Mouse (Mus musculus) liver, embryonic 15.5 days (tissue): Measurements from ENCODE around the gene Nckap5l. TPM values are rescaled to one million over a fixed set of nuclear protein-coding genes. Genes with fewer than 3 reads are reported as not detected.

Experiments used
- ATAC-seq: fragments of 200-750 bp; cut with Nextera tagmentation; 2 replicates; pipeline ENCODE4 v1.8.0; 2017; ENCODE audit warnings: moderate number of reproducible peaks, mild to moderate bottlenecking, moderate library complexity; ENCODE audit not compliant: insufficient read depth
- H3K27ac ChIP-seq: fragments of 300-500 bp; sonication (generic); replicated peaks from 2 replicates; pipeline ENCODE4 v1.5.1; 2015; ENCODE audit warnings: mild to moderate bottlenecking, inconsistent platforms
- H3K27me3 ChIP-seq: fragments of 300-500 bp; sonication (generic); 2 replicates; pipeline ENCODE4 v1.6.1; 2015; ENCODE audit warnings: mild to moderate bottlenecking, inconsistent platforms
- H3K36me3 ChIP-seq: fragments of 300-500 bp; sonication (generic); replicated peaks from 2 replicates; pipeline ENCODE4 v1.6.1; 2015; ENCODE audit warnings: moderate library complexity, mild to moderate bottlenecking, inconsistent platforms
- H3K4me1 ChIP-seq: fragments of 300-500 bp; sonication (generic); replicated peaks from 2 replicates; pipeline ENCODE4 v1.6.1; 2015; ENCODE audit warnings: inconsistent platforms
- H3K4me2 ChIP-seq: fragments of 300-500 bp; sonication (generic); 2 replicates; pipeline ENCODE4 v1.6.1; 2015; ENCODE audit warnings: moderate library complexity, mild to moderate bottlenecking, inconsistent platforms
- H3K4me3 ChIP-seq: fragments of 300-500 bp; sonication (generic); replicated peaks from 2 replicates; pipeline ENCODE4 v1.5.1; 2015; ENCODE audit warnings: mild to moderate bottlenecking, inconsistent platforms
- H3K9ac ChIP-seq: fragments of 300-500 bp; sonication (generic); 2 replicates; pipeline ENCODE4 v1.6.1; 2015; ENCODE audit warnings: moderate library complexity, mild to moderate bottlenecking, inconsistent platforms
- H3K9me3 ChIP-seq: fragments of 300-500 bp; sonication (generic); replicated peaks from 2 replicates; pipeline ENCODE4 v1.6.1; 2016; ENCODE audit warnings: inconsistent platforms
- WGBS: fragments of 180-500 bp; shearing (Covaris S2); methylation state at CpG from one replicate; pipeline ENCODE4 v1.1.7; 2015; ENCODE audit warnings: mixed read lengths; ENCODE audit not compliant: insufficient replicate concordance; 5-methylcytosine and 5-hydroxymethylcytosine counted together
- polyA plus RNA-seq: library from polyadenylated mRNA; unstranded; fragments of >200 nt; fragmentation: Nextera tagmentation; extraction: Ambion mirVana; gene quantifications from 2 replicates; pipeline ENCODE4 v1.2.1, GENCODE M21; 2015

The Nckap5l gene
- polyA plus RNA-seq, 1 experiment from 2014 or later = 0.92 TPM

DNA sequence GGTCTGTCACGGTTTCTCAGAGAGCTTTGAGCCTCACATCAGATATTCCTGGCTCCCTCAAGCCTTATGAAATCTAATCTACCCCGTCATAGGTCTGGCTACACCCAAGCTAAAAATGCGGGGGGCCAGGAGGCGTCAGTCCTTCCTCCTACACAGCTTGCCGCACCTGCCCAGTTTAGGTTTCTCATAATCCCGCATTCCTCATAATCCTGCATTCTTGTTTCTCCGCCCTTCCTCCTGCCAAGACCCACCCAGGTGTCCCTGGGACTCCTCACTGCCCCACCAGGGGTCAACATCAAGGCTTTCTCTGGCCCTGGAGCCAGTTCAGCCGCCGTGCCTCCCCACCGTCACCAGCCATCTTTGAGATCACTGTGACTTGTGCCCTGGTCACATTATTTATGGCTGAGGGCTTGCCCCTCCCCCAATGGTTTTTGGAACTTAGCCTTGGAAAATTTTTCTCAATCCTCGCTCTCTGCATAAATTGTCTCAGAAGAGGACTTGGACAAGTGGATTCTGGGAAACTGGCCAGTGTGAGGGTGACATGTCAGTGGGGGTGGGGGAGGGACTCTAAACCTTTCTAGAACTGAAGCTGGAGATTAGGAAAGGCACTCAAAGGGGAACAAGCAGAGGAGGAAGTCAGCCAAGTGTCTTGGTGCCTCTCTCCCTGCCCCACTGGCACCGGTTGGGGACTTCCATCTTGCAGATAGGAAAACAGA lies 40.1 kb upstream of the Nckap5l start:
- 32% methylated on average over 12 of the region's 12 CpGs for WGBS
- ATAC-seq = no peak
- H3K27me3 ChIP-seq = peaks cover 7% of the 10 kb centered on the region; the same call in 1 of the 2 replicates
- H3K9me3 ChIP-seq = no peaks in the 10 kb centered on the region
- H3K27ac ChIP-seq = peak overlapping the region; percentile 14; the same call in 1 of the 2 replicates
- peaks cover 23% of the 10 kb centered on the region for H3K4me1 ChIP-seq
- peak overlapping the region; percentile 23 for H3K4me2 ChIP-seq
- no peak overlapping the region for H3K4me3 ChIP-seq
- H3K9ac ChIP-seq = no peak overlapping the region
- no peaks in the 10 kb centered on the region for H3K36me3 ChIP-seq

DNA sequence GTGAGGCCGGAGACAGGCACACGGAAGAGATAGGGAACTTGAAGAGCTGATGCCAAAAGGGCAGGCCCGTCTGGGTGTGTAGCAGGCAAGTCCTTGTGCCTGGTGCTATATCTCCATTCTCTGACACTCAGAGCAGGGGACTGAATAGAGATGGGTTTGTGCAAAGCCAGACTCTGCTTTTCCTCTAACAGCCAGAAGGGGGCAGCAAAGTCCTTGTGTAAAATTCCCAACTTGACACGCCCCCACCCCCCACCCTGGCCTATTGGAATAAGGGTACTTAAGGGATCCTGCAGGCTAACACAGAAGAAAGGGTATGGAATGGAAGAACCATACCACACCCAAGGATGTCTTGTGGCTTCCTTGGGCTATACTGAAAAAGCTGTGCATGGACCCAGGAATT lies 39.5 kb upstream of the Nckap5l start:
- peaks cover 13% of the 10 kb centered on the region; the same call in 1 of the 2 replicates for H3K27me3 ChIP-seq
- no peak overlapping the region; the same call in 1 of the 2 replicates for H3K4me2 ChIP-seq
- ATAC-seq = no peak
- H3K9me3 ChIP-seq = no peaks in the 10 kb centered on the region
- 12% methylated on average over 4 of the region's 4 CpGs for WGBS
- H3K27ac ChIP-seq = no peak overlapping the region; the same call in 1 of the 2 replicates
- no peak overlapping the region for H3K4me3 ChIP-seq
- H3K4me1 ChIP-seq = peaks cover 23% of the 10 kb centered on the region
- H3K9ac ChIP-seq = no peak overlapping the region
- no peaks in the 10 kb centered on the region for H3K36me3 ChIP-seq

DNA sequence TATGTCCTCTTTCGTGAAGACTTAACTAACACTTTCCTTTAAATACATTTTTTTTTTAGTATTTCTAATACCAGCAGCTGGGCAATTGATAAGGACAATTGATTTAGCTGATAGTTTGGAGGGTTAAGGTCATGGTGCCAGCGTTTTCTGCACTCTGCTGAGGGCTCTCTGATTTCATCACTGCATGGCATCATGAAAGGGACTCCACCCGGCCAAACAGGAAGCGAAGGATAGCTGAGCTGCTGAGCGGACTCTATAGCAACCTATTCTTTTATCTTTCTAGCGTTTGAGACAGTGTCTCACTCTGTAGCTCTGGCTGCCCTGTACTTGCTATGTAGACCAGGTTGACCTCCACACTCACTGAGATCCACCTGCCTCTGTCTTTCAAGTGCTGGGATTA lies 27.2 kb upstream of the Nckap5l start:
- Histone ChIP-seq H3K36me3 (no peaks in the 10 kb centered on the region), H3K9me3 (no peaks in the 10 kb centered on the region), H3K27me3 (peaks cover 3% of the 10 kb centered on the region), H3K4me1 (no peaks in the 10 kb centered on the region), H3K27ac (no peak overlapping the region), H3K4me2 (no peak overlapping the region), H3K4me3 (no peak overlapping the region), H3K9ac (no peak overlapping the region)
- 29% methylated on average over 6 of the region's 6 CpGs for WGBS
- ATAC-seq = no peak

DNA sequence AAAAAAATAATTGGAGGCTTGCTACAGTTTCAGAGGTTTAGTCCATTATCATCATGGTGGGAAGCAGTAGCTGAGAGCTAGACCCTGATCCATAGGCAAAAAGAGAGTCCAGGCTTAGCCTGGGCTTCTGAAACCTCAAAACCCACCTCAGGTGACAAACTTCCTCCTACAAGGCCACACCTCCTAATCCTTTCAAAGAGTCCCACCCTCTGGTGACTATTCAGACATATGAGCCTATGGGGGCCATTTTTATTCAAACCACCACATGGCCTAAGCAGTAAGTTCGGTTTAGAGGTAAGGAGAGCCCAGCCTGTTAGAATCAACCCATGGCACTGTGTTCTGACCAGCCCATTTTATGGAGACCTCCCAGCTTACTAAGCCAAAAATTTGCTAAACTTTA lies 18.3 kb upstream of the Nckap5l start:
- Histone ChIP-seq H3K27ac (no peak overlapping the region), H3K4me3 (no peak overlapping the region), H3K9me3 (no peaks in the 10 kb centered on the region), H3K27me3 (0 out of 2 replicates have a peak, but pooled peaks cover 3% of the 10 kb centered on the region), H3K9ac (no peak overlapping the region), H3K4me1 (peaks cover 19% of the 10 kb centered on the region), H3K36me3 (no peaks in the 10 kb centered on the region), H3K4me2 (no peak overlapping the region)
- ATAC-seq = no peak
- 42% methylated on average over 1 of the region's 1 CpGs for WGBS

DNA sequence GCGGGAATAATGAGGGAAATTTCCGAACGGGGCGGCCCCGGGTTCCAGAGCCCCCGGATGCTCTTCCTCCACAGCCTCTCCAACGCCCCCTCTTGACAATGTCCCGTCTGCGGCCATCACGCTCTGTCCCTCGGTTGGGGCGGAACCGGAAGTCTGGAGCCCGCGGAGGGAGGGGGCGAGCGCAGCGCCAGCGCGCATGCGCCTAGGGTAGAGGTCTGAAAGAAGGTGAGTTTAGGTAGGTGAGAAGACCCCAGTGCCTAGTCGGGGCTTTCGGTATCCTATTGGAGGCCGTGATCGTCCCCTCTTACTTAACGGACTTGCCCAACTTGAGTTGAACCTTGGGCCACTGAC lies 17.0 kb upstream of the Nckap5l start, which contains the start of gene Bcdin3d:
Gene Bcdin3d, minus strand, starts transcription at position 155 of the 351 bp plus-strand sequence.
- Histone ChIP-seq H3K27me3 (0 out of 2 replicates have a peak, but pooled peaks cover 3% of the 10 kb centered on the region), H3K4me1 (peaks cover 24% of the 10 kb centered on the region), H3K36me3 (peaks cover 3% of the 10 kb centered on the region; the same call in 1 of the 2 replicates), H3K9ac (peak within 1 kb of the TSS; percentile 79), H3K27ac (peak within 1 kb of the TSS; percentile 82), H3K4me3 (peak within 1 kb of the TSS; percentile 86), H3K4me2 (peak within 1 kb of the TSS; percentile 91), H3K9me3 (no peaks in the 10 kb centered on the region)
- WGBS = under 1% methylated on average over 26 of the region's 26 CpGs
- ATAC-seq = peak; percentile 79

DNA sequence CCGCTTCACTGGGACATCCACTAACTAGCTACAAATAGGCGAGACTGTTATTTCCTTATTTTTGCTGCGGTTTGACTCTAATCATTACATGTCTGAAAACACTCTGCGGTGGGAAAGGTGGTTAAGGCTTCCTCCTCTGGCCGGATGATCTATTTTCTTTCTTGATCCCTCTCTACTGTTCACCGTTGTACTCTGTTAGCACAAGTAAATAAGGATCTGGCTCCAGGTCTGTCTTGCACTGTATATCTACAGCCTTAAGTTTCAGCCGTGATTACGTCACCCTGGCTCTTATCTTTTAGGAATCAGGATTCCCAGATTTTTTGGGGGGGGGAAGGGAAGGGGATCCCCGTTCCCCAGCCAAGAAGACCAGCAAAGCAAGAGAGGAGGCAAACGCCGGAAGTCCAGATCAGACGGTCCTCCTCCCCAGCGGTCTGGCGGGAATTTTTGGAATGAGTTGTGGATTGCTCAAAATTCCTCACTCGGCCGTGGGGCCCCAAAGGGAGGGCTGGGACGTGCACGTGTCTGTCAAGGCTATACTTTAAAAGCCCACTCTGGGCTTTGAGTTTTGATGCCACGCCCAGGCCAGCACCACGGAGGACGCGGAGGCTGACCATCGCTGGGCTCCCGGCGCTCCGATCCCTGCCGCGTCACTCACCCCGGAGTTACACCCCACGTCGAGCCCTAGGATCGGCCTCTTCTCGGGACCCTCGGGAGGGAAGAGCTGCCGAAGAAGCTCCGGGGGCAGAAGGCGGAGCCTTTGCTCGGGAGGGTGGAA lies 16.4 kb upstream of the Nckap5l start:
- WGBS = 1% methylated on average over 38 of the region's 38 CpGs
- peak; percentile 68 for ATAC-seq
- Histone ChIP-seq H3K36me3 (peaks cover 3% of the 10 kb centered on the region; the same call in 1 of the 2 replicates), H3K9me3 (no peaks in the 10 kb centered on the region), H3K27ac (peak overlapping the region; percentile 82), H3K9ac (peak overlapping the region; percentile 79), H3K4me1 (peaks cover 24% of the 10 kb centered on the region), H3K27me3 (no peaks in the 10 kb centered on the region), H3K4me3 (peak overlapping the region; percentile 86), H3K4me2 (peak overlapping the region; percentile 91)

DNA sequence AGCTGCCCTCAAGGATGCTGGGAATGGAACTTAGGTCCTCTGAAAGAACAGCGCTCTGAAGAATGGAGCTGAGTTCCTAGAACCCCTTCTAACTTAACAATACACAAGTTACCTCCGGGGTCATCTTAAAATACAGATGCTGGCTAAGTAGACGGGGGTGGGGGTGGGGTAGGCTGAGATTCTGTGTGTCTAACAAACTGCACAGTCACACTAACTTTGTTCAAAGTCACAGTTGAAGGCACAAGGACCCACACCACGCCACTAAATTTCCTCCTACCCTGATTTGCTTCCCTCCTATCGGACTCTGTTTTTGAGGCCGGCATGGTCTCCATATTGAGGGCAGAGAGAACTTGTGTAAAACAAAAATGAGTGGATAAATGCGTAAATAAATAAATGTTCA lies 15.4 kb upstream of the Nckap5l start:
- peaks cover 24% of the 10 kb centered on the region for H3K4me1 ChIP-seq
- no peak overlapping the region for H3K4me3 ChIP-seq
- no peak overlapping the region; the same call in 1 of the 2 replicates for H3K4me2 ChIP-seq
- H3K27me3 ChIP-seq = no peaks in the 10 kb centered on the region
- no peak overlapping the region for H3K27ac ChIP-seq
- no peak overlapping the region for H3K9ac ChIP-seq
- ATAC-seq = no peak
- peaks cover 3% of the 10 kb centered on the region; the same call in 1 of the 2 replicates for H3K36me3 ChIP-seq
- WGBS = 53% methylated on average over 7 of the region's 7 CpGs
- no peaks in the 10 kb centered on the region for H3K9me3 ChIP-seq

DNA sequence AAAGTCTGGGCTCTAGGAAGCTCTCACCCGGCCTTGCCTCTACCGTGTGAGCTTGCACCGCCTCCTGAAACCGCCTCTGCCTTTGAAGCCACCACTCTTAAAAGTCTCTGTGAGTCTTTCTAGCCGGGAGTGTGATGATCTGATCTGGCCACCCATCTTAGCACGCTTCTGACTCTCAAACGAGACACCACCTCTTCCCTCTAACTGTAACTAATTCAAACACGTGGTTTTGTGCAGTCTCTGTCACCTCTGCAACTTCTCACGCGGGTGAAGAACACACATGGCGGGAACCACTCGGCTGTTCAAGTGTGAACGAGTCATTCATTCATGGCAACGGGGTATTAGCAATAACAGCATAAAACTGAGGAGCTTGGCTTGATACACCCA lies 14.1 kb upstream of the Nckap5l start:
- no peaks in the 10 kb centered on the region for H3K27me3 ChIP-seq
- no peak overlapping the region for H3K4me3 ChIP-seq
- H3K4me2 ChIP-seq = no peak overlapping the region
- H3K27ac ChIP-seq = no peak overlapping the region
- H3K9ac ChIP-seq = no peak overlapping the region
- peaks cover 24% of the 10 kb centered on the region for H3K4me1 ChIP-seq
- ATAC-seq = no peak
- H3K9me3 ChIP-seq = no peaks in the 10 kb centered on the region
- WGBS = 57% methylated on average over 14 of the region's 14 CpGs
- peaks cover 3% of the 10 kb centered on the region; the same call in 1 of the 2 replicates for H3K36me3 ChIP-seq

DNA sequence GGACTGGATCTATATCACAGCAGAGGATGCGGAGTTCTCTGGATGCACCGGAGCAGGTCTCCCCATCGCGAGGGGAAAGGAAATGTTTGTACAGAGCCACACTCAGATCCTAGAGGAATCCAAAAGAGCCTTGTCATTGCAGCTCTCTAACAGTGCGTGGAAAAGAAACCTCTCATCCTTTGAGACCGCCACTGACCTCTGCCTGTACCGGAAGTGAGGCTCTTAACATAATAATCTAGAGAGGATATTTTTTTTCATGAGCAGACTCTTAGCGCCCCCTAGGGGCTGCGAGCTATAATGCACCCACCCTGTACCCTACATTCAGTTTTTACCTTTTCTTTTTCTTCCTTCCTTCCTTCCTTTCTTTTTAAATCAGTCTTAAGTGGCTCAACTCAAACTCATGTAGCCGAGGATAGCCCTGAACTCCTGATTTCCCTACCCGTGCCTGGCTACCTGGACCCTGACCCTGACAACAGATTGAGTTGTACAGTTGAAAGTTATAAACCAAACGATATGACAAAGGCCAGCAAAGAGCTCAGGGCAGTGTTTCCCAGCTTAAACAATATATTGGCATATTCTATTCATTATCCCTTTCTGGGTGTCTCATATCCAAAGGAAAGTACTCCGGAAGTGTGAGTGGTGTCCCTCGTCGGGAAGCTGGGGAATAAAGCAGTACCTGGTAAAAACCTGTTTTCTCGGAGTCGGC lies 13.6 kb upstream of the Nckap5l start:
- H3K27me3 ChIP-seq = no peaks in the 10 kb centered on the region
- no peak overlapping the region for H3K9ac ChIP-seq
- H3K4me1 ChIP-seq = peaks cover 24% of the 10 kb centered on the region
- 0 out of 2 replicates have a peak overlapping the region, but pooled peaks have one; percentile 10 for H3K4me2 ChIP-seq
- peaks cover 3% of the 10 kb centered on the region; the same call in 1 of the 2 replicates for H3K36me3 ChIP-seq
- 52% methylated on average over 17 of the region's 17 CpGs for WGBS
- no peak overlapping the region for H3K27ac ChIP-seq
- no peak overlapping the region for H3K4me3 ChIP-seq
- H3K9me3 ChIP-seq = no peaks in the 10 kb centered on the region
- ATAC-seq = no peak

DNA sequence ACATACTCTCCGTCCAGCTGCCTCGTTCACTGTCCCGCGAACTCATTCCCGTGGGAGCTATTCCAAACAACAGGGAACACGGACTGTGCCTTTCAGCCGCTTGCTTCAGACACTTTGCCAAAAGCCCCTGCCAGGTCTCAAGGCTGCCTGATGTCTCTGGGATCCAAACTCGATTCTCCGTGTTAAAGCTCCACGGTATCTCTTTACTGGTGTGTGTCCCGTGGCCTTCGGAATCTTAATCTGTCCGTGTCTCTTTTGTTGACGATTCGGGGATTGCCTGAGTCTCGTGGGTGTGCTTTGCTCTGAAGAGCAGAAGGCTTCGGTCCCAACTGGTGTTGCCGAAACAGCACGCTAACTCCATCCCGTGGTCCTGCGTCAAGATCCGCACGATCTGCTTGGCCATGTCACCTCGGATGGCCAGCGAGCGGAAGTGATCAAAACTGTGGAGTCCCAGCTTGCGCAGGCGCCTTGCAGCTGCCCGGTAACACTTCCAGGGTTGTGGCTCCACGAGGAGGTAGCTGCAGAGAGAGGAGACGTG lies 12.7 kb upstream of the Nckap5l start:
- H3K9ac ChIP-seq = no peak overlapping the region
- no peaks in the 10 kb centered on the region for H3K27me3 ChIP-seq
- H3K27ac ChIP-seq = no peak overlapping the region
- no peak for ATAC-seq
- H3K4me3 ChIP-seq = no peak overlapping the region
- H3K4me2 ChIP-seq = no peak overlapping the region
- WGBS = 82% methylated on average over 31 of the region's 31 CpGs
- H3K9me3 ChIP-seq = no peaks in the 10 kb centered on the region
- H3K36me3 ChIP-seq = peaks cover 3% of the 10 kb centered on the region; the same call in 1 of the 2 replicates
- H3K4me1 ChIP-seq = peaks cover 24% of the 10 kb centered on the region
